Mouse (Mus musculus): ENCODE measurements around the gene Tmbim1. TPM values are rescaled to one million over a fixed set of nuclear protein-coding genes. Genes with fewer than 3 reads are reported as not detected.
A peak's percentile ranks its signal among the peaks of the same experiment; 100 is the strongest.

The Tmbim1 gene
- polyA plus RNA-seq, 1 experiment from 2014 or later, result 10.5 TPM

- H3K27ac ChIP-seq (replicated peaks; ENCODE audit: low read depth, low read length), result no peak overlapping the region
- no peaks in the 10 kb centered on the region for H3K9me3 ChIP-seq (replicated peaks; ENCODE audit: control insufficient read depth, low read length)
- no peak overlapping the region for H3K4me3 ChIP-seq (ENCODE audit: low read depth, low read length)
- no peak overlapping the region for H3K4me2 ChIP-seq (ENCODE audit: low read depth, low read length)
- ATAC-seq (replicated peaks; ENCODE audit: insufficient number of reproducible peaks, low FRiP score, low TSS enrichment, low read depth) (no peak), DNase-seq (ENCODE audit: low spot score) (no peak)
- H3K9ac ChIP-seq (replicated peaks; ENCODE audit: low read length), result no peak overlapping the region
- whole genome bisulfite sequencing, result 82% methylated on average over 5 of the region's 5 CpGs
- no peaks in the 10 kb centered on the region for H3K36me3 ChIP-seq (replicated peaks; ENCODE audit: control insufficient read depth, insufficient read depth, low read depth, low read length)
- H3K4me1 ChIP-seq (ENCODE audit: control insufficient read depth, insufficient read depth, low read length), result peaks cover 13% of the 10 kb centered on the region
- H3K27me3 ChIP-seq (ENCODE audit: control insufficient read depth, insufficient read depth, low read length), result no peaks in the 10 kb centered on the region; the same call in 1 of the 2 replicates
These were observed 7.2 kb downstream of the Tmbim1 start for GRCm38 (mm10) chr1:74298157-74298750.

GRCm38 (mm10) chr1:74297269-74297668 lies 8.2 kb downstream of the Tmbim1 start:
- no peak overlapping the region for H3K9ac ChIP-seq (replicated peaks; ENCODE audit: low read length)
- no peak for DNase-seq (ENCODE audit: low spot score)
- H3K4me1 ChIP-seq (ENCODE audit: control insufficient read depth, insufficient read depth, low read length), result peaks cover 13% of the 10 kb centered on the region
- no peaks in the 10 kb centered on the region; the same call in 1 of the 2 replicates for H3K27me3 ChIP-seq (ENCODE audit: control insufficient read depth, insufficient read depth, low read length)
- ATAC-seq (replicated peaks; ENCODE audit: insufficient number of reproducible peaks, low FRiP score, low TSS enrichment, low read depth), result no peak
- 64% methylated on average over 3 of the region's 3 CpGs for WGBS
- no peak overlapping the region for H3K27ac ChIP-seq (replicated peaks; ENCODE audit: low read depth, low read length)
- no peaks in the 10 kb centered on the region for H3K36me3 ChIP-seq (replicated peaks; ENCODE audit: control insufficient read depth, insufficient read depth, low read depth, low read length)
- no peak overlapping the region for H3K4me3 ChIP-seq (ENCODE audit: low read depth, low read length)
- no peaks in the 10 kb centered on the region for H3K9me3 ChIP-seq (replicated peaks; ENCODE audit: control insufficient read depth, low read length)
- no peak overlapping the region for H3K4me2 ChIP-seq (ENCODE audit: low read depth, low read length)

- Histone ChIP-seq H3K4me2 (ENCODE audit: low read depth, low read length) (no peak overlapping the region), H3K4me3 (ENCODE audit: low read depth, low read length) (no peak overlapping the region), H3K36me3 (replicated peaks; ENCODE audit: control insufficient read depth, insufficient read depth, low read depth, low read length) (no peaks in the 10 kb centered on the region), H3K27me3 (ENCODE audit: control insufficient read depth, insufficient read depth, low read length) (no peaks in the 10 kb centered on the region; the same call in 1 of the 2 replicates), H3K9ac (replicated peaks; ENCODE audit: low read length) (no peak overlapping the region), H3K4me1 (ENCODE audit: control insufficient read depth, insufficient read depth, low read length) (peaks cover 13% of the 10 kb centered on the region), H3K27ac (replicated peaks; ENCODE audit: low read depth, low read length) (peak overlapping the region; percentile 29; the same call in 1 of the 2 replicates), H3K9me3 (replicated peaks; ENCODE audit: control insufficient read depth, low read length) (no peaks in the 10 kb centered on the region)
- DNase-seq (ENCODE audit: low spot score), result no peak
- 31% methylated on average over 6 of the region's 6 CpGs for WGBS
- ATAC-seq (replicated peaks; ENCODE audit: insufficient number of reproducible peaks, low FRiP score, low TSS enrichment, low read depth), result no peak
These were observed 8.9 kb downstream of the Tmbim1 start for GRCm38 (mm10) chr1:74296477-74296876.

GRCm38 (mm10) chr1:74295456-74296171 lies 9.8 kb downstream of the Tmbim1 start:
- Histone ChIP-seq H3K4me3 (ENCODE audit: low read depth, low read length) (0 out of 2 replicates have a peak overlapping the region, but pooled peaks have one; percentile 6), H3K36me3 (replicated peaks; ENCODE audit: control insufficient read depth, insufficient read depth, low read depth, low read length) (no peaks in the 10 kb centered on the region), H3K4me2 (ENCODE audit: low read depth, low read length) (peak overlapping the region; percentile 11), H3K27me3 (ENCODE audit: control insufficient read depth, insufficient read depth, low read length) (no peaks in the 10 kb centered on the region; the same call in 1 of the 2 replicates), H3K9me3 (replicated peaks; ENCODE audit: control insufficient read depth, low read length) (no peaks in the 10 kb centered on the region), H3K9ac (replicated peaks; ENCODE audit: low read length) (peak overlapping the region; percentile 14), H3K4me1 (ENCODE audit: control insufficient read depth, insufficient read depth, low read length) (peaks cover 13% of the 10 kb centered on the region), H3K27ac (replicated peaks; ENCODE audit: low read depth, low read length) (peak overlapping the region; percentile 77)
- WGBS, result 17% methylated on average over 9 of the region's 9 CpGs
- DNase-seq (ENCODE audit: low spot score), result peak; percentile 70
- ATAC-seq (replicated peaks; ENCODE audit: insufficient number of reproducible peaks, low FRiP score, low TSS enrichment, low read depth), result peak; percentile 78

GRCm38 (mm10) chr1:74294733-74295455 lies 10.5 kb downstream of the Tmbim1 start:
- H3K36me3 ChIP-seq (replicated peaks; ENCODE audit: control insufficient read depth, insufficient read depth, low read depth, low read length), result no peaks in the 10 kb centered on the region
- WGBS, result 91% methylated on average over 6 of the region's 6 CpGs
- no peak overlapping the region for H3K4me2 ChIP-seq (ENCODE audit: low read depth, low read length)
- no peaks in the 10 kb centered on the region for H3K27me3 ChIP-seq (ENCODE audit: control insufficient read depth, insufficient read depth, low read length)
- H3K27ac ChIP-seq (replicated peaks; ENCODE audit: low read depth, low read length), result peak overlapping the region; percentile 77; the same call in 1 of the 2 replicates
- no peaks in the 10 kb centered on the region for H3K9me3 ChIP-seq (replicated peaks; ENCODE audit: control insufficient read depth, low read length)
- peaks cover 13% of the 10 kb centered on the region for H3K4me1 ChIP-seq (ENCODE audit: control insufficient read depth, insufficient read depth, low read length)
- H3K4me3 ChIP-seq (ENCODE audit: low read depth, low read length), result no peak overlapping the region
- ATAC-seq (replicated peaks; ENCODE audit: insufficient number of reproducible peaks, low FRiP score, low TSS enrichment, low read depth) (peak; percentile 11; the same call in 1 of the 2 replicates), DNase-seq (ENCODE audit: low spot score) (no peak)
- no peak overlapping the region for H3K9ac ChIP-seq (replicated peaks; ENCODE audit: low read length)

- H3K27ac ChIP-seq (replicated peaks; ENCODE audit: low read depth, low read length), result no peak overlapping the region
- H3K9ac ChIP-seq (replicated peaks; ENCODE audit: low read length), result no peak overlapping the region
- H3K9me3 ChIP-seq (replicated peaks; ENCODE audit: control insufficient read depth, low read length), result no peaks in the 10 kb centered on the region
- ATAC-seq (replicated peaks; ENCODE audit: insufficient number of reproducible peaks, low FRiP score, low TSS enrichment, low read depth) (no peak), DNase-seq (ENCODE audit: low spot score) (no peak)
- peaks cover 13% of the 10 kb centered on the region for H3K4me1 ChIP-seq (ENCODE audit: control insufficient read depth, insufficient read depth, low read length)
- 94% methylated on average over 3 of the region's 3 CpGs for WGBS
- H3K4me2 ChIP-seq (ENCODE audit: low read depth, low read length), result no peak overlapping the region
- no peaks in the 10 kb centered on the region for H3K27me3 ChIP-seq (ENCODE audit: control insufficient read depth, insufficient read depth, low read length)
- no peaks in the 10 kb centered on the region for H3K36me3 ChIP-seq (replicated peaks; ENCODE audit: control insufficient read depth, insufficient read depth, low read depth, low read length)
- no peak overlapping the region for H3K4me3 ChIP-seq (ENCODE audit: low read depth, low read length)
These were observed 11.3 kb downstream of the Tmbim1 start for GRCm38 (mm10) chr1:74294090-74294643.

- 86% methylated on average over 8 of the region's 8 CpGs for WGBS
- ATAC-seq (replicated peaks; ENCODE audit: insufficient number of reproducible peaks, low FRiP score, low TSS enrichment, low read depth), result no peak
- H3K27me3 ChIP-seq (ENCODE audit: control insufficient read depth, insufficient read depth, low read length), result no peaks in the 10 kb centered on the region
These were observed 12.0 kb downstream of the Tmbim1 start for GRCm38 (mm10) chr1:74293306-74293960.

More at GRCm38 (mm10) chr1:74293306-74293960, 12.0 kb downstream of the Tmbim1 start:
- no peak overlapping the region for H3K4me3 ChIP-seq (ENCODE audit: low read depth, low read length)
- H3K36me3 ChIP-seq (replicated peaks; ENCODE audit: control insufficient read depth, insufficient read depth, low read depth, low read length), result no peaks in the 10 kb centered on the region
- H3K4me2 ChIP-seq (ENCODE audit: low read depth, low read length), result no peak overlapping the region
- no peak for DNase-seq (ENCODE audit: low spot score)
- H3K27ac ChIP-seq (replicated peaks; ENCODE audit: low read depth, low read length), result no peak overlapping the region
- H3K9me3 ChIP-seq (replicated peaks; ENCODE audit: control insufficient read depth, low read length), result no peaks in the 10 kb centered on the region
- no peak overlapping the region for H3K9ac ChIP-seq (replicated peaks; ENCODE audit: low read length)
- peaks cover 13% of the 10 kb centered on the region for H3K4me1 ChIP-seq (ENCODE audit: control insufficient read depth, insufficient read depth, low read length)
